Mouse (Mus musculus) stomach, postnatal 0 days (tissue): Measurements from ENCODE around the gene Sulf2.

Experiments
- CTCF ChIP-seq: IDR thresholded peaks from 2 replicates; pipeline ENCODE4 v1.5.1; 2016; ENCODE audit warnings: antibody characterized with exemption, low read depth, mild to moderate bottlenecking, moderate library complexity
- EP300 ChIP-seq: optimal IDR thresholded peaks from 2 replicates; pipeline ENCODE3; 2016; ENCODE audit warnings: antibody characterized with exemption

- TF ChIP-seq CTCF (no peak), EP300 (no peak)
Observed at GRCm38 (mm10) chr2:166149482-166149881, 6.0 kb downstream of the Sulf2 start.
